Mouse (Mus musculus): ENCODE measurements around the gene Atp6v1e1.

DNA sequence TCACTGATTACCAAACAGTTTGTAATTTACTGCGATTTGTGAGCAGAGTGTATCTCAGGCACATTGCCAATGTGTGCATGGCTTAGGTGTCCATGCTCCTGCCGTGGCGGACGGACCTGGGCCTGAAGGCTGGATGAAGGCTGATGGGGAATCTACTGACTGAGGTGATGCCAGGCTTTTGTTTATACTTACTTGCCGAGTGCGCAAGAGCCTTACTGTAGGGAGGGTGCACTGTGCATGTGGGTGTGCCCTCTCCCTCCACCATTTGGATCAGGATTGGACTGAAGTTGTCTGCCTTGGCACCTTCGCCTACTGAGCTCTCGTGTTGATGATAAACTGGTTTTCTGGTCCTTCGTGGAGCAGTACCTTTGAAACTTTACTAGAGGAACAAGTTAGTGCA, 45.1 kb downstream of the Atp6v1e1 start:
- TF ChIP-seq MAFK (IDR thresholded peaks at IDR 0.05; ENCODE audit: insufficient read depth, low read depth, low read length) (no peak), ZNF384 (IDR thresholded peaks at IDR 0.05; ENCODE audit: low read depth, low read length) (no peak), ZC3H11A (IDR thresholded peaks at IDR 0.05; ENCODE audit: borderline replicate concordance, low read depth, low read length) (no peak), CHD2 (IDR thresholded peaks at IDR 0.05; ENCODE audit: low read depth, low read length) (no peak)
